Mouse (Mus musculus): ENCODE results near the gene Slc22a15. TPM values are rescaled to one million over a fixed set of nuclear protein-coding genes. Genes with fewer than 3 reads are reported as not detected.
"Not testable (repeated sequence)": the region's sequence is repeated elsewhere in the genome, so short reads cannot be mapped to it uniquely, and the experiment has no call there.

The Slc22a15 gene
- total RNA-seq, 2 experiments from 2014 or later, result 0.42 to 2.1 TPM

- ATAC-seq (replicated peaks; ENCODE audit: low FRiP score, low TSS enrichment, poor library complexity, severe bottlenecking), result no peak
Observed at GRCm38 (mm10) chr3:101829881-101830616, 94.2 kb downstream of the Slc22a15 start.

- no peak for ATAC-seq (replicated peaks; ENCODE audit: low FRiP score, low TSS enrichment, poor library complexity, severe bottlenecking)
Observed at GRCm38 (mm10) chr3:101828595-101828994, 95.7 kb downstream of the Slc22a15 start.

- no peak for ATAC-seq (replicated peaks; ENCODE audit: low FRiP score, low TSS enrichment, poor library complexity, severe bottlenecking)
Observed at GRCm38 (mm10) chr3:101827220-101827715, 97.0 kb downstream of the Slc22a15 start.

GRCm38 (mm10) chr3:101824338-101824737 is 99.9 kb downstream of the Slc22a15 start:
- no peak for ATAC-seq (replicated peaks; ENCODE audit: low FRiP score, low TSS enrichment, poor library complexity, severe bottlenecking)

- no peak for ATAC-seq (replicated peaks; ENCODE audit: low FRiP score, low TSS enrichment, poor library complexity, severe bottlenecking)
Observed at GRCm38 (mm10) chr3:101822052-101822451, 102.2 kb downstream of the Slc22a15 start.

- not testable (repeated sequence) for ATAC-seq (replicated peaks; ENCODE audit: low FRiP score, low TSS enrichment, poor library complexity, severe bottlenecking)
Observed at GRCm38 (mm10) chr3:101820708-101821107, 103.5 kb downstream of the Slc22a15 start.

GRCm38 (mm10) chr3:101816006-101816405 is 108.2 kb downstream of the Slc22a15 start:
- ATAC-seq (replicated peaks; ENCODE audit: low FRiP score, low TSS enrichment, poor library complexity, severe bottlenecking), result no peak

- ATAC-seq (replicated peaks; ENCODE audit: low FRiP score, low TSS enrichment, poor library complexity, severe bottlenecking), result no peak
Observed at GRCm38 (mm10) chr3:101814790-101815189, 109.5 kb downstream of the Slc22a15 start.

GRCm38 (mm10) chr3:101812341-101812962 is 111.8 kb downstream of the Slc22a15 start:
- peak; percentile 88 for ATAC-seq (replicated peaks; ENCODE audit: low FRiP score, low TSS enrichment, poor library complexity, severe bottlenecking)

- no peak for ATAC-seq (replicated peaks; ENCODE audit: low FRiP score, low TSS enrichment, poor library complexity, severe bottlenecking)
Observed at GRCm38 (mm10) chr3:101811931-101812330, 112.3 kb downstream of the Slc22a15 start.

- no peak for ATAC-seq (replicated peaks; ENCODE audit: low FRiP score, low TSS enrichment, poor library complexity, severe bottlenecking)
Observed at GRCm38 (mm10) chr3:101807646-101808045, 116.6 kb downstream of the Slc22a15 start.

GRCm38 (mm10) chr3:101806941-101807340 is 117.3 kb downstream of the Slc22a15 start:
- no peak for ATAC-seq (replicated peaks; ENCODE audit: low FRiP score, low TSS enrichment, poor library complexity, severe bottlenecking)

GRCm38 (mm10) chr3:101806149-101806548 is 118.1 kb downstream of the Slc22a15 start:
- peak; percentile 94 for ATAC-seq (replicated peaks; ENCODE audit: low FRiP score, low TSS enrichment, poor library complexity, severe bottlenecking)

Other genes with a start within 250 kb of the Slc22a15 start
- not detected in 2 replicates for gene Mab21l3, start 75.5 kb downstream of the Slc22a15 start, total RNA-seq (2014; fragmentation: Nextera tagmentation)
- not detected in 2 replicates for gene Mab21l3, start 75.5 kb downstream of the Slc22a15 start, total RNA-seq (2017)
- not detected in 2 replicates for gene Nhlh2, start 85.6 kb upstream of the Slc22a15 start, total RNA-seq (2014; fragmentation: Nextera tagmentation)
- not detected in 2 replicates for gene Nhlh2, start 85.6 kb upstream of the Slc22a15 start, total RNA-seq (2017)
- gene Casq2, start 162.0 kb upstream of the Slc22a15 start, total RNA-seq (2014; fragmentation: Nextera tagmentation), result not detected in 2 replicates
- gene Casq2, start 162.0 kb upstream of the Slc22a15 start, total RNA-seq (2017), result not detected in 2 replicates